Mouse (Mus musculus): ENCODE data around the gene Stra8.

DNA sequence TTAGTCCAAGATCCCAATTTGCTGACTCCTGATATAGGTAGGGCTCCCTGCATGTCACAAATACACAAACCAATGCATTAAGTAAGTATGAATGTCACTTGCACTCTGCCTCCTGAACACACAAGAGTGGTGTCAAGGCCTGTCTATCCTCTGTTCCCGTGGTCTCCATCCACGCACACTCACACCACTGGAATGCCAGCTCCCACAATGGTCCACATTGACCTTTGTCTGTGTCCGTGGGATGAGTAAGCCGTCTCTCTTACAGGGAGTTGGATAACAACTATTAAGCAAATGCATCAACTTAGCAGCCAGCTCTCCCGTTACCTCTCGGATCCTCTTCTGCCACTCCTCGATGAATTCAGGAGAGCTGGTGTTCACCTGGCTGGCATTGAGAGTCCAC, 39.2 kb downstream of the Stra8 start:
- TF ChIP-seq POLR2A (IDR thresholded peaks at IDR 0.05; ENCODE audit: control insufficient read depth, extremely low read depth, insufficient read depth, low read length, poor library complexity) (no peak), CTCF (IDR thresholded peaks at IDR 0.05; ENCODE audit: borderline replicate concordance, control insufficient read depth, extremely low read depth, insufficient read depth, low read length, poor library complexity) (no peak)

All from thymus, adult 2 months (tissue).